Mouse (Mus musculus) heart, embryonic 16.5 days (tissue): ENCODE measurements at regions not wholly inside any gene's neighbourhood (a gene's known extent, or its start where the extent isn't known, plus 50 kb on each side); places are given as distances from the start of the nearest gene placed in this dataset.

Experiments
- ATAC-seq: fragments of 200-750 bp; cut with Nextera tagmentation; replicated peaks from 2 replicates; pipeline ENCODE4 v1.8.0; 2017; ENCODE audit warnings: moderate number of reproducible peaks; ENCODE audit not compliant: insufficient read depth, low FRiP score; ENCODE audit errors: extremely low read depth
- H3K27ac ChIP-seq: fragments of 300-500 bp; sonication (generic); 2 replicates; pipeline ENCODE4 v1.5.1; 2014; ENCODE audit warnings: mild to moderate bottlenecking, low read length, control low read depth, moderate library complexity
- H3K27me3 ChIP-seq: fragments of 300-500 bp; sonication (generic); 2 replicates; pipeline ENCODE4 v1.6.1; 2014; ENCODE audit warnings: low read length, mixed read lengths; ENCODE audit not compliant: control insufficient read depth, insufficient read depth
- H3K36me3 ChIP-seq: fragments of 300-500 bp; sonication (generic); 2 replicates; pipeline ENCODE4 v1.6.1; 2014; ENCODE audit not compliant: control insufficient read depth, insufficient read depth
- H3K4me1 ChIP-seq: fragments of 300-500 bp; sonication (generic); 2 replicates; pipeline ENCODE4 v1.6.1; 2014; ENCODE audit warnings: low read length, mixed read lengths; ENCODE audit not compliant: control insufficient read depth, insufficient read depth
- H3K4me2 ChIP-seq: fragments of 300-500 bp; sonication (generic); 2 replicates; pipeline ENCODE4 v1.6.1; 2014; ENCODE audit warnings: low read depth, mild to moderate bottlenecking, control low read depth, low read length
- H3K4me3 ChIP-seq: fragments of 300-500 bp; sonication (generic); 2 replicates; pipeline ENCODE4 v1.5.1; 2014; ENCODE audit warnings: mild to moderate bottlenecking, control low read depth, low read length
- H3K9ac ChIP-seq: fragments of 300-500 bp; sonication (generic); 2 replicates; pipeline ENCODE4 v1.6.1; 2014; ENCODE audit warnings: low read length, control low read depth
- H3K9me3 ChIP-seq: fragments of 300-500 bp; sonication (generic); replicated peaks from 2 replicates; pipeline ENCODE4 v1.6.1; 2016; ENCODE audit warnings: low read length; ENCODE audit not compliant: control insufficient read depth
- WGBS: fragments of 180-500 bp; shearing (Covaris S2); extraction: QIAGEN DNeasy Blood & Tissue Kit; methylation state at CpG from one replicate; pipeline ENCODE4 v1.1.7; 2014; 5-methylcytosine and 5-hydroxymethylcytosine counted together

DNA sequence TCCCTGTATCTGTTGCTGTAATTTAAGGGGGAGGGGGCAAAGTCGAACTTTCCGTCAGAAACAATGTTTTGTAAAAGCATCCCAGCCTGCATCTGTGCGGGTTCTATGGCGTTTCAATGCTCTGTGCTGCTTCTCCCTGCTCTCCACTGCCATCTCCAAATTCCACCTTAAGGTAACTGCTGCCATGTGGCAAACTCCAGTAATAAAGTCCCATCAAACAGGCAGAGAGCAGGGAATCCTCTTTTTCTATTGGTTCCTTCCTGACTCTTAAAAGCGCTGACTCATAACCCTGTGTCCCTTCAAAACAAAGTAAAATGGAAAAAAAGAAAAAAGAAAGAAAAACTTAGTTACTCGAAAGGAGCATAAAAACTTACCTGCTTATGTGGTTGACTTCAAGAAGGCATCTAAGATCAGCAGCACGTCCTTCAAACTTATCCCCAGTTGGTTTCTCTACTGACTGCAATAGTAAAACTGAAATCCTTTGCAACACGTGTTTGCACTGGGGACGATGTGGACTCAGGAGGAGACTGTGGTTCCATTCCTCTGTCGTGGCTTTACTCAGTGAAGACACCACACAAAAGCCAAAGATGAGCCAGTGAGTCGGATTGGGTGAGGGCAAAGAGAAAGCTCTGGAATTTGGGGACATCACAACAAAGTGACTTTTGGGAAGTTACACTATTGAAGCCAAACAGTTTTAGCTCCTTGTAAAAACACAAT lies 69.9 kb upstream of the Mad2l1 start:
- 69% methylated on average over 11 of the region's 11 CpGs for WGBS

DNA sequence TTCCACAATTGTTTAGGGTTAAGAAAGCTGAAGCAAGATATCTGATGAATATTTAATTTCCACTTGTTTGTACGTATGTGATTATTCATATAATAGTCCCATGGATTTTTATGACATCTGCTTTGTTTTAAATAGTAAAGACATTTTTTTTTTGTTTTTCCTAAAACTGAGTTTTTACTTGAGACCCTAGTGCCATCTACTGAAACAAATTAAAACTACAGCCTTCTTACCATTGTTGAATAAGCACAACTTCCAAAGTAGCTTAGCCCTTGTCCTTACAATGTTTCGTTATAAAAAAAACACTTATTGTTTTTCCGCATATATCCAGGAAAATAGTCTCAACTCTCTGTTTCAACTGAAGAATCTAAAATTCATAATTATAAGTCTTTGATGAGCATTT lies 68.4 kb upstream of the Mad2l1 start:
- no peaks in the 10 kb centered on the region for H3K36me3 ChIP-seq
- 39% methylated on average over 3 of the region's 3 CpGs for WGBS
- ATAC-seq = no peak
- H3K9ac ChIP-seq = no peak overlapping the region
- H3K27ac ChIP-seq = no peak overlapping the region
- no peaks in the 10 kb centered on the region for H3K27me3 ChIP-seq
- no peak overlapping the region for H3K4me3 ChIP-seq
- H3K4me2 ChIP-seq = no peak overlapping the region
- no peaks in the 10 kb centered on the region for H3K4me1 ChIP-seq
- no peaks in the 10 kb centered on the region for H3K9me3 ChIP-seq

More for the DNA sequence above, 69.9 kb upstream of the Mad2l1 start:
- H3K4me3 ChIP-seq = no peak overlapping the region
- no peak overlapping the region for H3K27ac ChIP-seq
- no peaks in the 10 kb centered on the region for H3K27me3 ChIP-seq
- no peaks in the 10 kb centered on the region for H3K9me3 ChIP-seq
- ATAC-seq = no peak
- H3K4me2 ChIP-seq = no peak overlapping the region
- H3K36me3 ChIP-seq = no peaks in the 10 kb centered on the region
- H3K9ac ChIP-seq = no peak overlapping the region
- no peaks in the 10 kb centered on the region for H3K4me1 ChIP-seq

DNA sequence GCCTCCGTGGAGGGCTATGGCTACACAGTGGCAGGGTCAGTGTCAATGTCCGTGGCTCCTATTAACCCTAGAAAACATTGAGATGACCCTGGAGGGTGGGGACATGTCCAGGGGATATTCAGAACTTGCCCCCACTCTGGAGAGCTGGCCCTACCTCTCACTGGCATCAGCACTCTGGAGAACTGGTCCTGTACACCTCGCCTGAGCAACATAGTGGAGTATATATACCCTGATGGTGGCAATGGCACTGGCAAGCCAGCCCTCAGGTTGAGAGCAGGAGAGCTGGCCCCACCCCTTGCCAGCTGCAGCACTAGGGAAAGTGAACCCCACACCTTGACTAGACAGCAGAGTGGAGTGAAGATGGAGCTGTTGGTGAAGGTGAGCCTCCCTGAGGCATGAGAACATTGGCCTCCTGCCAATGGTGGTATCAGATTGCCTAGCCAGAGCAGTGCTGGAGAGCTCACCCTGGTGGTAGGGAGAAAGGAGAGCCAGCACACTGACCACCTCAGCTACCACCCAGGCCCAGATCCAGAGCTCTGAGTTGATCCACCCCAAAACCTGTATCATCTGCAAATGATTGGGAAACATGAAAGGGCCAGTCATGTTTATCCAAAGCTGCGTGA lies 64.5 kb upstream of the Mad2l1 start:
- ATAC-seq = no peak

GRCm38 (mm10) chr6:66471786-66472185 lies 63.4 kb upstream of the Mad2l1 start:
- Histone ChIP-seq H3K27me3 (no peaks in the 10 kb centered on the region), H3K4me2 (no peak overlapping the region), H3K36me3 (no peaks in the 10 kb centered on the region), H3K9ac (no peak overlapping the region), H3K27ac (no peak overlapping the region), H3K9me3 (no peaks in the 10 kb centered on the region), H3K4me3 (no peak overlapping the region), H3K4me1 (no peaks in the 10 kb centered on the region)
- 63% methylated on average over 3 of the region's 3 CpGs for WGBS
- no peak for ATAC-seq

More for the DNA sequence above, 64.5 kb upstream of the Mad2l1 start:
- Histone ChIP-seq H3K4me3 (no peak overlapping the region), H3K36me3 (no peaks in the 10 kb centered on the region), H3K4me2 (no peak overlapping the region), H3K27ac (no peak overlapping the region), H3K9ac (no peak overlapping the region), H3K4me1 (no peaks in the 10 kb centered on the region), H3K9me3 (no peaks in the 10 kb centered on the region), H3K27me3 (no peaks in the 10 kb centered on the region)
- WGBS = 74% methylated on average over 4 of the region's 4 CpGs

- no peaks in the 10 kb centered on the region for H3K27me3 ChIP-seq
- no peak for ATAC-seq
- no peak overlapping the region for H3K4me2 ChIP-seq
- H3K27ac ChIP-seq = no peak overlapping the region
- H3K9me3 ChIP-seq = no peaks in the 10 kb centered on the region
- WGBS = 69% methylated on average over 4 of the region's 4 CpGs
- no peak overlapping the region for H3K4me3 ChIP-seq
- no peaks in the 10 kb centered on the region for H3K36me3 ChIP-seq
- no peak overlapping the region for H3K9ac ChIP-seq
- no peaks in the 10 kb centered on the region for H3K4me1 ChIP-seq
Observed at GRCm38 (mm10) chr6:66472697-66473096, 62.5 kb upstream of the Mad2l1 start.

GRCm38 (mm10) chr6:66477575-66477974 lies 57.6 kb upstream of the Mad2l1 start:
- H3K27ac ChIP-seq = no peak overlapping the region
- no peak overlapping the region for H3K9ac ChIP-seq
- no peak for ATAC-seq
- no peaks in the 10 kb centered on the region for H3K9me3 ChIP-seq
- no peaks in the 10 kb centered on the region for H3K4me1 ChIP-seq
- H3K27me3 ChIP-seq = no peaks in the 10 kb centered on the region
- H3K4me3 ChIP-seq = no peak overlapping the region
- 46% methylated on average over 5 of the region's 5 CpGs for WGBS
- H3K36me3 ChIP-seq = no peaks in the 10 kb centered on the region
- H3K4me2 ChIP-seq = no peak overlapping the region

GRCm38 (mm10) chr6:66478326-66478964 lies 56.7 kb upstream of the Mad2l1 start:
- no peaks in the 10 kb centered on the region for H3K27me3 ChIP-seq
- ATAC-seq = no peak
- no peaks in the 10 kb centered on the region for H3K4me1 ChIP-seq
- H3K9ac ChIP-seq = no peak overlapping the region
- H3K4me2 ChIP-seq = no peak overlapping the region
- WGBS = 41% methylated on average over 4 of the region's 4 CpGs
- no peak overlapping the region for H3K27ac ChIP-seq
- no peak overlapping the region for H3K4me3 ChIP-seq
- no peaks in the 10 kb centered on the region for H3K9me3 ChIP-seq
- no peaks in the 10 kb centered on the region for H3K36me3 ChIP-seq

- Histone ChIP-seq H3K4me2 (no peak overlapping the region), H3K4me1 (no peaks in the 10 kb centered on the region), H3K36me3 (no peaks in the 10 kb centered on the region), H3K9me3 (no peaks in the 10 kb centered on the region), H3K27ac (no peak overlapping the region), H3K27me3 (no peaks in the 10 kb centered on the region), H3K9ac (no peak overlapping the region), H3K4me3 (no peak overlapping the region)
- no peak for ATAC-seq
- 51% methylated on average over 5 of the region's 5 CpGs for WGBS
Observed at GRCm38 (mm10) chr6:66479576-66479975, 55.6 kb upstream of the Mad2l1 start.

GRCm38 (mm10) chr6:66480207-66480606 lies 55.0 kb upstream of the Mad2l1 start:
- H3K4me1 ChIP-seq = no peaks in the 10 kb centered on the region
- no peak overlapping the region for H3K4me2 ChIP-seq
- H3K27me3 ChIP-seq = no peaks in the 10 kb centered on the region
- no peaks in the 10 kb centered on the region for H3K36me3 ChIP-seq
- no peak overlapping the region for H3K4me3 ChIP-seq
- H3K27ac ChIP-seq = no peak overlapping the region
- H3K9ac ChIP-seq = no peak overlapping the region
- ATAC-seq = no peak
- H3K9me3 ChIP-seq = no peaks in the 10 kb centered on the region
- 63% methylated on average over 2 of the region's 2 CpGs for WGBS
